Mouse (Mus musculus): ENCODE results near the gene Fig4. TPM values are rescaled to one million over a fixed set of nuclear protein-coding genes. Genes with fewer than 3 reads are reported as not detected.

Gene Fig4
- polyA plus RNA-seq, 1 experiment from 2014 or later: 13.4 TPM

DNA sequence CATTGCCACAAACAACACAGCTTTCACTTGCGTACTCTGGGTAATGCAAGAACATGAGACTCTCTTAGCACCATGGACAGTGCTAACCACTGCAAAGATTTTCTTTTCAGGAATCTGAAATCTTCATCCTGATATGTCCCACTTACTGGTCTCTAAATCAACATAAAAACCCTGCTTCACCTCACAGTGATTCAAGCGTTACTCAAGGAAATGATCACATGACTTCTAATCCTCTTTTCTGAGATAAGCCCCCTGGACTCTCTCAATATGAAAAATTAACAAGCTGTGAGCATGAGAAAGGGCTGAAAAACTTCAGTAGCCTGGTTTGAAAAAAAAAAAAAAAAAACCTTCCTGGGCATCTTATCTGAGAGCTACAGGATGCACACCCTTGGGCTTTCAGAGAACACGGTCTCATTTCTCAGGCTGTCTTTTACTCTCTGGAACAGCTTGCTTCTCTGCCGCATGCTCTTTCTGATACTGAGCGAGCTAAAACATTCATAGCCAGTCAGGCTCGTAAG, 94.1 kb downstream of the Fig4 start:
- Histone ChIP-seq H3K9me3 (no peaks in the 10 kb centered on the region), H3K4me1 (no peaks in the 10 kb centered on the region), H3K9ac (no peak overlapping the region), H3K4me3 (no peak overlapping the region), H3K27ac (no peak overlapping the region), H3K4me2 (no peak overlapping the region), H3K36me3 (no peaks in the 10 kb centered on the region), H3K27me3 (no peaks in the 10 kb centered on the region)
- ATAC-seq (ENCODE audit: insufficient number of reproducible peaks, insufficient read depth, low FRiP score, low TSS enrichment, low read depth): no peak
- 68% methylated on average over 6 of the region's 6 CpGs for WGBS

DNA sequence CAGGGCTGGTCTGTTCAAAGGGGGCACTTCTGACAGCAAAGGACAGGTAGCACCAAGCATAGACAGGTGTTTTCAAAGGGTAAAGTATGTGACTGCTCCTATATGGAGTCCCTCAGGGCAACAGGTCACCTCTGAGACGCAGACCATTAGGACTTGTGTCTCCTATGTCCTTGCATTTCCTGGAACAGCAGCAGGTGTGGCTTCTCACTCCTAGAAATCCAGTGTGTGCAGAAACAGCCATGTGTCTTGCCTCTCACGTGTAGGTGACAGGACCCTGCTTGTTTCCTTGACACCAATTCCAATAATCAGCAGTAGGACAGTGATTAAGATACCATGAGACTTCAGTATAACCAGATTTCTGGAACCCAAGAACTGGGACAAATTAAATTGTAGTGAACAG, 97.4 kb downstream of the Fig4 start:
- Histone ChIP-seq H3K9ac (no peak overlapping the region), H3K27ac (no peak overlapping the region), H3K27me3 (no peaks in the 10 kb centered on the region), H3K4me2 (no peak overlapping the region), H3K4me1 (no peaks in the 10 kb centered on the region), H3K9me3 (no peaks in the 10 kb centered on the region), H3K4me3 (no peak overlapping the region), H3K36me3 (no peaks in the 10 kb centered on the region)
- ATAC-seq (ENCODE audit: insufficient number of reproducible peaks, insufficient read depth, low FRiP score, low TSS enrichment, low read depth): no peak
- WGBS: 75% methylated on average over 2 of the region's 2 CpGs

DNA sequence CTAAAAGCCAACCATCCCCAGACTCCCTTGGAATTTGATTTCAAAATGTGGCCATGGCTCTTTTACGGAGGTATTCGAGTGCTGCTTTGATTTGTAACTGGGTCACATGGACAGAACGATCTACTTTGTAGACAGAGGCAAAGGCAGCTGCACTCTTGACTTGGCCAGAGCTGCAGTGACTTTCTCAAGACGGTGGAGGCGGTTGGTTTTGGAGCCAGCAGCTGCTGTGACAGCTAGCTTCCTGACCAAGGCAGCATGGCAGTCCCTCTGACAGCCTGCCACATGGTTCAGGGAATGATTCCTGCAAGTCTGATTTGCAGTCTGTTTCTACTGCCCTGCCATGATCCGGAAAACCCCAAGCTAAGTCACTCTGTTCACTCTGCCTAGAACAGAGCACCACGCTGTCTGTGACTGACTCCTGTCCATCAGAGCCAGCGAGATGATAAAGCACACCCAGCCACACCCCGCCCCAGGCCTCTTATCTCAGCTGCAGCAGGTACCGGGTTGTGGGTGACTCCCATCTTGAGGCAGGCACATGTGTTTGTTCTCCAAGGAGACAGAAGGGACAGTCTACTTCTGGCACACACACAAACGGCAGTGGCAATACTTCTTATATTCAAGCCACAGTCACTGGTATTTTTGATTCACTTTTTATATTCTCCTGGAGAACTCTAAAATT, 98.3 kb downstream of the Fig4 start:
- Histone ChIP-seq H3K9me3 (no peaks in the 10 kb centered on the region), H3K4me2 (no peak overlapping the region), H3K4me1 (no peaks in the 10 kb centered on the region), H3K36me3 (no peaks in the 10 kb centered on the region), H3K27ac (no peak overlapping the region), H3K9ac (no peak overlapping the region), H3K27me3 (no peaks in the 10 kb centered on the region), H3K4me3 (no peak overlapping the region)
- ATAC-seq (ENCODE audit: insufficient number of reproducible peaks, insufficient read depth, low FRiP score, low TSS enrichment, low read depth): no peak
- 75% methylated on average over 11 of the region's 11 CpGs for WGBS

DNA sequence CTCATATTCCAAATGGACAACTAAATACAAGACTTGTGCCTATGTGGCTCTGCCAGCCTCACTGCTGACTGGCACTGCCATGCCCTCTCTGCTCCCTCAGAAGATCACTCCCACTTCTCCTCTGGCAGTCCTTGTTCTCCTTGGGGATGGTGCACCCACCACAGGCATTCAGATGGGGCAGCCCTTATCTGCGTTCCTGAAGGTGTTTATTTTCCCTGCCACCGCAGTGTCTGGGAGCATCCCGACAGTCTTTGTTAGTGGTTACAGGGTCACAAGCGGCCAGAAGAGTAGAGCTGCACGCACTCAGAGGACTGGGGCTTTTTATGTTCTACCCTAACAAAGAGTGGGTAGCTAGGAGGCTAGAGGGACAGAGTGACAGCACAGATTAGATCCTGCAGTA, 98.9 kb downstream of the Fig4 start:
- H3K27ac ChIP-seq: no peak overlapping the region

DNA sequence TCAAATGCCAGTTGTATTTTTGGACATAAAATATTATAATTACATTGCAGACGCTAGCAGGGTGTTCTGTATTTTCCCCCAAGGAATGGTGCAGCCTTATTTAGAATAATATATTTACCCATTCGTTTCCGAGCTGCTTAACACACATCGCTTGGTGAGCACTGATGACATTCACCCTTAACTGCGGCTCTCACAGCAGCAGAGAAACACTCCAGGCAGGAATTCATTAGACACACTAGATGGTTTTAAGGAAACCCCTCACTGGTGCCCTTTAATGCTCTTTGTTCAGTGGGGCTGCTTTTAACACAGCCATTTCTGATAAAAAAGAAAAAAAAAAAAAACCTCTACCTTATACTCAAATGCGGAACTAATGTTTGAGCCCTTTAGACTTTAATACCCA, 104.3 kb downstream of the Fig4 start:
- ATAC-seq (ENCODE audit: insufficient number of reproducible peaks, insufficient read depth, low FRiP score, low TSS enrichment, low read depth): no peak
- Histone ChIP-seq H3K27ac (no peak overlapping the region), H3K4me2 (no peak overlapping the region), H3K4me1 (no peaks in the 10 kb centered on the region), H3K9ac (no peak overlapping the region), H3K4me3 (no peak overlapping the region), H3K9me3 (no peaks in the 10 kb centered on the region), H3K36me3 (no peaks in the 10 kb centered on the region), H3K27me3 (no peaks in the 10 kb centered on the region)
- 49% methylated on average over 6 of the region's 6 CpGs for WGBS

More for the DNA sequence above, 98.9 kb downstream of the Fig4 start:
- H3K4me2 ChIP-seq: no peak overlapping the region
- no peaks in the 10 kb centered on the region for H3K9me3 ChIP-seq
- H3K9ac ChIP-seq: no peak overlapping the region
- H3K4me1 ChIP-seq: no peaks in the 10 kb centered on the region
- no peak overlapping the region for H3K4me3 ChIP-seq
- ATAC-seq (ENCODE audit: insufficient number of reproducible peaks, insufficient read depth, low FRiP score, low TSS enrichment, low read depth): no peak
- H3K36me3 ChIP-seq: no peaks in the 10 kb centered on the region
- H3K27me3 ChIP-seq: no peaks in the 10 kb centered on the region
- WGBS: 75% methylated on average over 5 of the region's 5 CpGs

DNA sequence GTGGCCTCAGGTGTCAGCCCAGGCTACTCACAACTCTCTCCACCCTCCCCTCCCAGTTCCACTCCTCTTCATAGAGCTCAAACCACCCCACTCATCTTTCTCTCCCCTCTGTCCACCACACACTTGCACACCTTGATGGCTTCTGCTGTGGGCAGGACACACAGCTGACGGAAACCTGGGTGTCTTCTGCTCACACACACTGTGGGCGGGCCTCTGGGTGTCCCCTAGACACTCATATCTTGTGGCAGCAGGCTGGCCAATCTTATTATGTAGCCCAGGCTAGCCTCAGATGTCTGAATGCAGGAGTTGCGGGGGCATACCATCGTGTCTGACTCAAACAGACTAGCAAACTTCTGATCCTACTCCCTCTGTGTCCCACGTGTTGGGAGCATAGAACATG, 105.3 kb downstream of the Fig4 start:
- Histone ChIP-seq H3K9me3 (no peaks in the 10 kb centered on the region), H3K36me3 (no peaks in the 10 kb centered on the region), H3K27me3 (no peaks in the 10 kb centered on the region), H3K4me1 (no peaks in the 10 kb centered on the region), H3K4me2 (no peak overlapping the region), H3K9ac (no peak overlapping the region), H3K27ac (no peak overlapping the region), H3K4me3 (no peak overlapping the region)
- ATAC-seq (ENCODE audit: insufficient number of reproducible peaks, insufficient read depth, low FRiP score, low TSS enrichment, low read depth): no peak
- 79% methylated on average over 5 of the region's 5 CpGs for WGBS

DNA sequence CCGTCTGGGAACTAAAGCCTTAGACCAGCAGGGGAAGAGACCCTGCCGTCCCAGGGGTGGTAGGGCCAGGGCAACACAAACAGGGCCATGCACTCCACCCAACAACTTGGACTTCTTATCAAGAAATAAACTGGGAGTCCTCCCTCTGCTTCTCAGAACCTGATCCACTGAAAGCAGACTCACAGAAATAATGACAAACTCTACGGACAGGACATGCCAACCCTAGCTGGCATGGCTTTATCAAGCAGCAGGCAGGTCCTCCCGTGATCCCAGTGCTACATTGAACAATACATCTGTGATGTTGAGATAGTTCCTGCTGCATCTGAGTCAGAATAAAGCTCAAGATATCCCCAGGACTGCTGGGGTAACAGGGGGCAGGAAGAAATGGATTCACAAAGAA, 106.8 kb downstream of the Fig4 start:
- ATAC-seq (ENCODE audit: insufficient number of reproducible peaks, insufficient read depth, low FRiP score, low TSS enrichment, low read depth): no peak

DNA sequence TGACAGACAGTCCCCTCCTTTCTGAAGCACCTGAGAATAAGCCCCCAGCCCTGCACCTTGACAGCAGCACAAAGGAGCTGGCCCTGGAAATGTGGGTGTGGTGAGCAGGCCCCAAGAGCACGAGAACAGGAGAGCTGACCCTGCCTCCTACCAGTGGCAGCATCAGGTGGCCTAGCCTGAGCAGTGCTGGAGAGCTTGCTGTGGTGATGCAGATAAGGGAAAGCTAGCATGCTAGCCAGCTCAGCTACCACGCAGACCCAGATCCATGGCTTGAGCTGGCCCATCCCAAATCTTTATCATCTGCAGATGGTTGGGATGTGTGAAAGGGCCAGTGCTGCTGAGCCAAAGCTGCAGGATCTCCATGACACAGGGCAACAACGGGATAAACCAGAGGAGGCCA, 113.7 kb downstream of the Fig4 start:
- Histone ChIP-seq H3K27ac (no peak overlapping the region), H3K9me3 (no peaks in the 10 kb centered on the region), H3K4me2 (no peak overlapping the region), H3K4me3 (no peak overlapping the region), H3K4me1 (no peaks in the 10 kb centered on the region), H3K36me3 (0 out of 2 replicates have a peak, but pooled peaks cover 2% of the 10 kb centered on the region), H3K27me3 (no peaks in the 10 kb centered on the region), H3K9ac (no peak overlapping the region)
- ATAC-seq (ENCODE audit: insufficient number of reproducible peaks, insufficient read depth, low FRiP score, low TSS enrichment, low read depth): no peak
- 63% methylated on average over 3 of the region's 3 CpGs for WGBS

More for the DNA sequence above, 106.8 kb downstream of the Fig4 start:
- H3K4me1 ChIP-seq: no peaks in the 10 kb centered on the region
- H3K27me3 ChIP-seq: no peaks in the 10 kb centered on the region
- H3K9me3 ChIP-seq: no peaks in the 10 kb centered on the region
- WGBS: 80% methylated on average over 4 of the region's 4 CpGs
- H3K9ac ChIP-seq: no peak overlapping the region
- H3K27ac ChIP-seq: no peak overlapping the region
- H3K36me3 ChIP-seq: no peaks in the 10 kb centered on the region
- no peak overlapping the region for H3K4me2 ChIP-seq
- H3K4me3 ChIP-seq: no peak overlapping the region

DNA sequence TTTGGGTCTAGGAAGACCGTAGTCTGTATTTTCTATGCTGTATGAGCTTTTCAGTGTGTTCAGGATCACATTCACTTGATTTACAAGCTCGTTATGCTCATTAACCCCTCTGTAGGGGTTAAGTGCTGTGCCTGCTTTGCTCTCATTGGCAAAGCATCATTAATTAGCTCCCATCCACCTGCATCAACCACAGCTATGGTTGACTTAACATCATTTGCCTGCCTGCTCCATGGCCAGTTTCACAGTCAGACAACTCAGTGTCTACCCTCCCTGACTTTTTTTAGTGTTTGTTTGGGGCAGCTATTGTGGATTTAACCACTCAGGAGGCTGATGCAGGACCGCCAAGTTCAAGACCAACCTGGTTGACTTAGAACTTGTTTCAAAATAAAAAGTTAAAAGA, 119.1 kb downstream of the Fig4 start:
- Histone ChIP-seq H3K4me1 (no peaks in the 10 kb centered on the region), H3K4me3 (no peak overlapping the region), H3K27me3 (peaks cover 7% of the 10 kb centered on the region), H3K36me3 (0 out of 2 replicates have a peak, but pooled peaks cover 2% of the 10 kb centered on the region), H3K9me3 (no peaks in the 10 kb centered on the region), H3K4me2 (no peak overlapping the region), H3K27ac (no peak overlapping the region), H3K9ac (no peak overlapping the region)
- 69% methylated on average over 3 of the region's 3 CpGs for WGBS
- no peak for ATAC-seq (ENCODE audit: insufficient number of reproducible peaks, insufficient read depth, low FRiP score, low TSS enrichment, low read depth)

DNA sequence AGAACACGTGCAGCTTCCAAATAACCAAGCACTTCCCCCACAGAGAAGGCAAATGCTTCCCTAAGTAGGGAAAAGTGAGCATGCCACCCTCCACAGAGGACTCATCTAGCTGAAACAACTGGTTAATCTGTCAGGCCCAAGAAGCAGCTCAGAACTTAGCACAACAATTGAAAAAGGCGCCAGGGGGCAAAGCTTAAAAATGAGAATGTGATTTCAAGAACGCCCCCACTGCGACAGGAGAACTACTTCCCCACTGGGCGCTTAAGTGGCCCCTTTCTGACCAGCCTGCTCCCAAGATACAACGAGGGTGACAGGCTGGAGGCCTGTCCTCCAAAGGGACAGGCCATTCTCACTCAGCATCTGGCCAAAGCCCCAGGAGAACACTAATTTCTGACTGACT, 120.4 kb downstream of the Fig4 start:
- ATAC-seq (ENCODE audit: insufficient number of reproducible peaks, insufficient read depth, low FRiP score, low TSS enrichment, low read depth): no peak
- Histone ChIP-seq H3K4me2 (no peak overlapping the region), H3K27me3 (peaks cover 7% of the 10 kb centered on the region), H3K27ac (no peak overlapping the region), H3K36me3 (0 out of 2 replicates have a peak, but pooled peaks cover 2% of the 10 kb centered on the region), H3K4me3 (no peak overlapping the region), H3K4me1 (no peaks in the 10 kb centered on the region), H3K9me3 (no peaks in the 10 kb centered on the region), H3K9ac (no peak overlapping the region)
- WGBS: 24% methylated on average over 6 of the region's 6 CpGs

DNA sequence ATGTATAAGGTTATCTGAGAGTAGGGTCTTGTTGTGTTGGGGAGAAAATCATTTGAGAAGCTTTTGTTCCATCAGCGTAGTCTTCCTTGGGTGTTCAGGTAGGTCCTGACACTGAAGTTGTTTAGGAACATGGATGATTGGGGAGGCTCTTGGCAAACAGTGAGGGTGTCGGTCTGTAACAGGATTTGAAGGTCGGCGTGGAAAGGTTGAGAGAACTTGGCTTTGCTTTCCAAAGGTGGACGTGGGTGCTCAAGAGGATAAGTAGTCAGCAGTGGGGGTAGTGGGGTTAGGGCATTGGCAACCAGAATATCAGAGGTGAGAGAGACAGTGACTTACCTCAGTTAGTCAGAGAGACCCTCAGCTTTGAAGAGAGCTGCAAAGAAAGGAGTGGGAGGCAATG, 136.9 kb downstream of the Fig4 start:
- Histone ChIP-seq H3K36me3 (no peaks in the 10 kb centered on the region), H3K4me2 (no peak overlapping the region), H3K4me3 (no peak overlapping the region), H3K9me3 (no peaks in the 10 kb centered on the region), H3K4me1 (no peaks in the 10 kb centered on the region), H3K27me3 (no peaks in the 10 kb centered on the region), H3K27ac (no peak overlapping the region), H3K9ac (no peak overlapping the region)
- WGBS: 91% methylated on average over 5 of the region's 5 CpGs
- no peak for ATAC-seq (ENCODE audit: insufficient number of reproducible peaks, insufficient read depth, low FRiP score, low TSS enrichment, low read depth)

DNA sequence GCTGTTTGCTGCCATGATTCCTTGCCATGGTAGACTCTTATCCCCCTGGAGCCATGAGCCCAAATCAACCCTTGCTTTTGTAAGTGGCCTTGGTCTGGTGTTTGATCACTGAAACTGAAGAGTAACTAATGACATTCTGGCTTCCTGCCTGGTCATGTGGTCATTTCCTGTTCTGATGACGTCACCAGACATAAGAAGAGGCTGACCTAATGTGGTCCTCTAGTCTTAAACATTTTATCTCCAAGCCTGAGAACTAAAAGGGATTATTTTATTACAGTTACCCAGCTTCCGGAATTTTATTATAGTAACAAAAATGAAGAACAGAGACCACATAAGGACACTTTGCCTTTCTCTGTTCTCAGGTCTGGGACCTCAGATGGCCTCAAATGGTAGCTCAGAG, 140.0 kb downstream of the Fig4 start:
- no peaks in the 10 kb centered on the region for H3K36me3 ChIP-seq

More for the DNA sequence above, 140.0 kb downstream of the Fig4 start:
- H3K27ac ChIP-seq: no peak overlapping the region
- no peak overlapping the region for H3K9ac ChIP-seq
- no peak for ATAC-seq (ENCODE audit: insufficient number of reproducible peaks, insufficient read depth, low FRiP score, low TSS enrichment, low read depth)
- no peaks in the 10 kb centered on the region for H3K4me1 ChIP-seq
- 80% methylated on average over 2 of the region's 2 CpGs for WGBS
- H3K27me3 ChIP-seq: no peaks in the 10 kb centered on the region
- no peak overlapping the region for H3K4me3 ChIP-seq
- no peak overlapping the region for H3K4me2 ChIP-seq
- H3K9me3 ChIP-seq: no peaks in the 10 kb centered on the region
